Mouse (Mus musculus) T-helper 17 cell (primary cell): ENCODE measurements around the gene Olfr102.

Experiments
- in situ Hi-C, 2 experiments: fragments of 300-600 bp; cut with MboI, MseI; formaldehyde crosslinking; loops; 1 replicate in 1 of 2; 2 replicates in 1 of 2; pipeline ENCODE4 v1.15.1; 2025; ENCODE audit warnings: high pct_unique_total_duplicates in 2 of 2

Olfr102 gene

GRCm38 (mm10) chr17:37316954-37317353 lies at the start of gene Olfr102:
Olfr102 (minus strand) TSS chr17:37317054.
- in situ Hi-C loops = no loop called here

- in situ Hi-C loops = no loop called here
Observed at GRCm38 (mm10) chr17:37359282-37359681, 42.4 kb upstream of the Olfr102 start, which contains the start of gene Olfr104-ps. Olfr104-ps (plus strand) TSS chr17:37359582.

- in situ Hi-C loops = no loop called here
Observed at GRCm38 (mm10) chr17:37339598-37339997, 22.7 kb upstream of the Olfr102 start, which contains the start of gene Olfr103. Olfr103 (minus strand) TSS chr17:37339698.

DNA sequence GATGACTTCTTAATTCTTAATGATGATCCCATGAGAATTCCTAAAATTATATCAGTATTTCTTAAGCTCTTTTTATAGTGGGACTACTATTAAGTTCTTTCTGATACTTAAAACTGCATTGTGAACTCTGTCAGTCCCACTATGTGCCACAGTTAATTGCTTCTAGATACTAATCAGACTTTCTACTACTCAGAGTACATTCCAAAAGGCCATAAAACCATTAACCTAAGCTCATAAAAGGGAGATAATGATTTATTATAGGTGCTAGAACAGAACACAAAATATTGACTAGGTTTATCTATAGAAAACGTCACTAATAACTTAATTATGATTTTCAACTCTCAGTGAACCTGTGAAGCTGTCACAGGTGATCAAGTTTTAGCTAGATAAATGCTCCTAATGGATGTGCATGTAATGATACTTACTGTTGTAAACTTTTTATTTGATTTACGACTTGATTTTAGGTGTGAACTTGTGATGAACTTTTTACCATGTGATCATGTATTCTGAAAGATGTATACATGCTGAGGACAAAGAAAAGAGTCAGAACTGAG lies 6.6 kb downstream of the Olfr102 start:
- in situ Hi-C loops = no loop called here

DNA sequence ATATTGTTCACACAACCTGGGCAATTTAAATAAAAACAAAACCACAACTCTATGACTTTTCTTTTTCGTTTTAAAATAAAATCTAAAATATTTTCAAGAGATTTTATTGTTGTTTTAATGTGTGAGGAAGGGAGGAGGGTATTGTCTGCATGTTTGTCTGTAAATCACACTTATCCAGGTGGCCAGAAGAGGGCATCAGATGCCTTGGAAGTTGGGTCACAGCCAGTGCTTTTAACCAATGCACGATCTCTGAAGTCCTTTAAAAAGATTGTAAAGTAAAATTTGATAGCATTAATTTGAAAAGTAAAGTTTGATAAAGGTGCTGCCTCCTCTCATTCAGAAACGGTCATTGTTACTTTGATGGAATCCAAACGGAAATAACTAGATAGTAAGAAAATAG lies 8.4 kb downstream of the Olfr102 start:
- in situ Hi-C loops = no loop called here

- in situ Hi-C loops = no loop called here
Observed at GRCm38 (mm10) chr17:37304213-37304612, 12.6 kb downstream of the Olfr102 start, which contains the start of gene Olfr101. Olfr101 (minus strand) TSS chr17:37304313.

DNA sequence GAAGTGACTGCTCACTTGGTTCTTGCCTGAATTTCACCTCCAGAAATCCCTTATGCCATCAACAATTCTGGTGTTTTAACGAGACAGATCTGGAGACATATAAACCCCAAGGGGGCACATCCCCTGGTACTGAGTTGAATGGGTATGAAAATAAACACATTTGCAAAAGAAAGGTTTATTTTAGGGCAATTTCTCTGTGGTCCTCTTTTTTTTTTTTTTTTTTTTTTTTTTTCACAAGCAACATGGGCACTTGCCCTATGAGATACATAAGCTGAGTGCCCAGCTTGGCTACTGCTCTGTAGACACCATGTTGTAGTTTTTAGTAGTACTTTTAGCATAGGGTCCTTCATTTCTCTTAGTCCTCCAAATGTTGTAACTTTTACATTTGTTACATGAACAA lies 33.5 kb downstream of the Olfr102 start, which contains the start of gene Olfr99:
TSS of gene Olfr99 (minus strand) at position 101 of the 400 bp plus-strand sequence.
- in situ Hi-C loops = no loop called here

DNA sequence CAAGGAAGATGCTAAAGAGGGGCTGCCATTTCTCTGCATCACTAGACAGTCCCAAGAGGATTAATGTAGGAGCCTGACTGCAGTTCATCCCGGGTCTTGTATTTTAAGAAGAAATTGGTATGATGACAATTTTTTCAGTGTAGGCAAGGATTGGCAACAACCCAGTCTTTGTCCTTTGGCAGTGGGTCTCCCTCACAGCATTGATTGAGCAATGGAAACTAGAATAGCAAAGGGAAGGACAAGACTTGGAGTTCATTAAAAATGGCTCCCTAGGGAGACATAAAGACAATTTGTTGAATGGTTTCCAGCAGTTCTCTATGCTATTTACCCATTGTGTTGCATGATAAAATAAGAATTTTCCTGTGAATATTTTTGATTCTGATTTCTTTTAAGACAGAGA lies 36.5 kb downstream of the Olfr102 start:
- in situ Hi-C loops = no loop called here

DNA sequence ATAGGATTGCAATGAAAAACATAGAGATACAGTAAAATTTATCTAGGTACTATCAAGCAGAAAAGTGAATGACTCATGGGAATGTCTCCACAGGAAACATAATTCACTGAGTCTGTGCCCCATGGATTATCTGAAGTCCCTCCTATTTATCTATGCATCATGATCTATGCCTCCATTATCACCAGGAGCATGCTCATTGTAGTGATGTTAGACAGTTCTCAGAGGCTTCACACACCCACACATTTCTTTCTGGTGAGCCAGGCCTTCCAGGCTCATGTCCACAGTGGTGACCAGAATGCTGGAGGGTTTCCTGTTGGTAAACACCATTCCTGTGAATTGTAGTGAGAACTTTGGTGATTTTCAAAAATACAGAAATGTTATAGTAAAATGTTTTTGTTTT lies 40.3 kb downstream of the Olfr102 start:
- in situ Hi-C loops = loop anchor here in 1 of 2 experiments (10.0 kb wide), 1 partner anchor 1252 kb away; the partner anchor contains the start of gene H2-T24

GRCm38 (mm10) chr17:37275626-37276248 lies 41.1 kb downstream of the Olfr102 start:
- in situ Hi-C loops = loop anchor here in 1 of 2 experiments (10.0 kb wide), 1 partner anchor 1251 kb away; the partner anchor contains the start of gene H2-T24

GRCm38 (mm10) chr17:37270702-37271092 lies 46.2 kb downstream of the Olfr102 start:
- in situ Hi-C loops = loop anchor here in 1 of 2 experiments (10.0 kb wide), 1 partner anchor 1246 kb away; the partner anchor contains the start of gene H2-T24

DNA sequence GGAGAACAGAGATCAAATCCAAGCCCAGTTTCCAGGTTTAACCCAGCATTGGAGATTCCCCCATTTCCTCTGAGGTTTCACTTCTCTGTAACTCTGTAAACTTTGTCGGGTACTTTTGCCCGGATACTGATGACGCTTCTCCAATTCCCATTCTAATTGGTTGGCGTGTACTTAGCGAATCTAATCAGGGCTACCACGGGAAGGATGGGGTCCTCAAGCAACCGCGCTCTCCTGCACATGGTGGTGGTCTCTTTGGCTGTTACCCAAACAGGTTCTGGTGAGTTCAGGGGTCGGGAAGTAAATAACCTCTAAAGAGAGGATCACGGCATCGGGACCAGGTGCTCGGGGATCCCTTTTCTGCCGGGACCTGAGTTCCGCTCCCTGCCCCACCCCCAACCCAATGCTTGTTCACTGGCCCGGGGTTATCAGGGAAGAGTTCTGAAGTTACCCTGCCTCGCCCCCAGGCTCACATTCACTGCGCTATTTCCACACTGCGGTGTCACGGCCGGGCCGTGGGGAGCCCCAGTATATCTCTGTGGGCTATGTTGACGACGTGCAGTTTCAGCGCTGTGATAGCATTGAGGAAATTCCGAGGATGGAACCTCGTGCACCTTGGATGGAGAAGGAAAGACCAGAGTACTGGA lies 46.7 kb downstream of the Olfr102 start, which contains the start of gene H2-M3:
TSS of gene H2-M3 (plus strand) at position 163 of the 644 bp plus-strand sequence.
- in situ Hi-C loops = loop anchor here in 1 of 2 experiments (10.0 kb wide), 1 partner anchor 1245 kb away; the partner anchor contains the start of gene H2-T24

DNA sequence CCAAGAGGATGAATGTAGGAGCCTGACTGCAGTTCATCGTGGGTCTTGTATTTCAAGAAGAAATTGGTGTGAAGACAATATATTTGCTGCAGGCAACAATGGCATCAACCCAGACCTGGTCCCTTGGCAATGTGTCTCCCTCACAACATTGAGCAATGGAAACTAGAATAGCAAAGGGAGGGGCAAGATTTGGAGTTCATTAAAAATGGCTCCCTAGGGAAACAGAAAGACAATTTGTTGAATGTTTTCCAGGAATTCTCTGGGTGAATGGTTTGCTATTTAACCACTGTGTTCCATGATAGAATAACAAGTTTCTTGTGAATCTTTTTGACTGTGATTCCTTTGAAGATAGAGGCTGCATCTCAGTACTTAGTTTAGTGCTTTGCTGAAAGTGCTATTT lies 53.2 kb downstream of the Olfr102 start, which contains the start of gene Olfr98:
TSS of gene Olfr98 (minus strand) at position 124 of the 400 bp plus-strand sequence.
- in situ Hi-C loops = no loop called here
